Mouse (Mus musculus) heart, adult 2 months (tissue): ENCODE measurements at regions not wholly inside any gene's neighbourhood (a gene's known extent, or its start where the extent isn't known, plus 50 kb on each side); places are given as distances from the start of the nearest gene placed in this dataset.

Source experiments
- CTCF ChIP-seq: fragments of 200-600 bp; IDR thresholded peaks from 2 replicates; pipeline ENCODE4 v1.8.1; 2022; ENCODE audit warnings: antibody characterized with exemption, mild to moderate bottlenecking, moderate library complexity
- EP300 ChIP-seq: fragments of 200-500 bp; IDR thresholded peaks from 2 replicates; pipeline ENCODE4 v1.6.1; 2011; ENCODE audit warnings: low read depth, low read length, control low read depth; ENCODE audit not compliant: insufficient read depth
- POLR2A ChIP-seq: fragments of 200-500 bp; IDR thresholded peaks from 2 replicates; pipeline ENCODE4 v1.6.1; 2011; ENCODE audit warnings: mild to moderate bottlenecking, low read depth, low read length, control low read depth; ENCODE audit not compliant: insufficient read depth

DNA sequence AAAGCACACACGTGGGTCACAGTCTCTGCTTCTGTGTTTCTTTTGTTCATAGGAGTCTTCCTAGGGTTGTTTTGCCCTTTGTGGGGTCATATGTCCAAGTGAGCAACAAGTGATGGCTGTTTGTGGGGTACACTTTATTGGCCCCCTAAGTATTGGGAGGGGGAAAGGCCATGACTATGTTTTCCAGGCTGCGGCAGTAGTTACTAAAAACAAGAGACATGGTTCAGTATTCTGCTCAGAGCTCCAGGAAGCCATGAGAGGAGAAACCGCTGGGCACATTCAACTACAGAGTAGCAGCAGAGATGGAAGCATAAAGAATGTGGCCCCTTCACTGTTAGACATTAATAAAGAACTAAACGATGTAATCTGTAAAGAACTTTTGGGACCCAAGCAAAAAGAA lies 154.7 kb downstream of the Lmo4 start:
- TF ChIP-seq CTCF (no peak), POLR2A (no peak), EP300 (no peak)
